Mouse (Mus musculus): ENCODE results near the gene Lpar3. TPM values are rescaled to one million over a fixed set of nuclear protein-coding genes. Genes with fewer than 3 reads are reported as not detected.

Gene Lpar3
- total RNA-seq, 2 experiments from 2014 or later: 0.22 to 0.44 TPM

GRCm38 (mm10) chr3:146333270-146333669 lies 112.5 kb downstream of the Lpar3 start:
- Histone ChIP-seq H3K4me3 (no peak overlapping the region), H3K27ac (no peak overlapping the region)
- no peak for DNase-seq (ENCODE audit: low spot score in 2 of 2)
- TF ChIP-seq CTCF (conservative IDR thresholded peaks at IDR 0.05): no peak

GRCm38 (mm10) chr3:146334070-146334469 lies 113.3 kb downstream of the Lpar3 start:
- no peak for DNase-seq (ENCODE audit: low spot score in 2 of 2)
- Histone ChIP-seq H3K4me3 (no peak overlapping the region), H3K27ac (no peak overlapping the region)
- TF ChIP-seq CTCF (conservative IDR thresholded peaks at IDR 0.05): no peak

Other genes starting within 250 kb of the Lpar3 start
- 1 to 10 TPM; 4.7 to 4.8 TPM for gene Syde2, start 233.1 kb upstream of the Lpar3 start, total RNA-seq (2021)
- gene Wdr63, start 112.8 kb upstream of the Lpar3 start, total RNA-seq (2021): under 1 TPM; 0.74 to 0.82 TPM
- gene Mcoln3, start 103.5 kb upstream of the Lpar3 start, total RNA-seq (2021): not detected
- gene Mcoln2, start 71.1 kb upstream of the Lpar3 start, total RNA-seq (2021): not detected
- gene Ssx2ip, start 183.7 kb downstream of the Lpar3 start, total RNA-seq (2021): 100 to 1,000 TPM in 1 of 2 experiments, 10 to 100 TPM in 1; 99.7 to 107 TPM
- gene Ctbs, start 228.8 kb downstream of the Lpar3 start, total RNA-seq (2021): 1 to 10 TPM; 9.0 to 9.1 TPM